Mouse (Mus musculus) liver, postnatal 0 days (tissue): Measurements from ENCODE around the gene Ppp1r8. TPM values are rescaled to one million over a fixed set of nuclear protein-coding genes. Genes with fewer than 3 reads are reported as not detected.

Experiments
- ATAC-seq: fragments of 200-750 bp; cut with Nextera tagmentation; 2 replicates; pipeline ENCODE4 v1.8.0; 2017; ENCODE audit warnings: mild to moderate bottlenecking, moderate library complexity
- DNase-seq: peaks from one replicate; pipeline ENCODE4 v3.0.0-alpha.2; 2016
- H3K27ac ChIP-seq: fragments of 300-500 bp; sonication (generic); 2 replicates; pipeline ENCODE4 v1.5.1; 2014; ENCODE audit warnings: antibody characterized with exemption, moderate library complexity, mild to moderate bottlenecking, low read depth
- H3K27me3 ChIP-seq: fragments of 300-500 bp; sonication (generic); 2 replicates; pipeline ENCODE4 v1.6.1; 2014; ENCODE audit warnings: low read length, control low read depth, mixed read lengths; ENCODE audit not compliant: insufficient read depth
- H3K36me3 ChIP-seq: fragments of 300-500 bp; sonication (generic); replicated peaks from 2 replicates; pipeline ENCODE4 v1.6.1; 2014; ENCODE audit warnings: mild to moderate bottlenecking, control low read depth, low read length, moderate library complexity, mixed read lengths; ENCODE audit not compliant: insufficient read depth
- H3K4me1 ChIP-seq: fragments of 300-500 bp; sonication (generic); 2 replicates; pipeline ENCODE4 v1.6.1; 2014; ENCODE audit warnings: antibody characterized with exemption, mild to moderate bottlenecking, control low read depth; ENCODE audit not compliant: insufficient read depth
- H3K4me2 ChIP-seq: fragments of 300-500 bp; sonication (generic); 2 replicates; pipeline ENCODE4 v1.6.1; 2014; ENCODE audit warnings: low read depth, mild to moderate bottlenecking, low read length, moderate library complexity, mixed read lengths
- H3K4me3 ChIP-seq: fragments of 300-500 bp; sonication (generic); 2 replicates; pipeline ENCODE4 v1.5.1; 2014; ENCODE audit warnings: low read depth, low read length
- H3K9ac ChIP-seq: fragments of 300-500 bp; sonication (generic); replicated peaks from 2 replicates; pipeline ENCODE4 v1.6.1; 2014; ENCODE audit warnings: mild to moderate bottlenecking, moderate library complexity
- H3K9me3 ChIP-seq: fragments of 300-500 bp; sonication (generic); 2 replicates; pipeline ENCODE4 v1.6.1; 2016; ENCODE audit warnings: mild to moderate bottlenecking, control low read depth, low read length, mixed read lengths
- CTCF ChIP-seq: sonication (generic); IDR thresholded peaks from 2 replicates; pipeline ENCODE4 v1.5.1; 2016; ENCODE audit warnings: antibody characterized with exemption, low read depth
- EP300 ChIP-seq: IDR thresholded peaks from 2 replicates; pipeline ENCODE4 v1.6.1; 2016; ENCODE audit warnings: antibody characterized with exemption, low read depth, mild to moderate bottlenecking
- WGBS: fragments of 180-500 bp; shearing (Covaris S2); extraction: QIAGEN DNeasy Blood & Tissue Kit; methylation state at CpG from one replicate; pipeline ENCODE4 v1.1.7; 2014; ENCODE audit not compliant: insufficient replicate concordance; 5-methylcytosine and 5-hydroxymethylcytosine counted together
- polyA plus RNA-seq: library from polyadenylated mRNA; unstranded; fragments of >200 nt; fragmentation: Nextera tagmentation; extraction: Ambion mirVana; gene quantifications from 2 replicates; pipeline ENCODE4 v1.2.1, GENCODE M21; 2015

Gene Ppp1r8
- polyA plus RNA-seq, 1 experiment from 2014 or later, result 11.1 TPM

GRCm38 (mm10) chr4:132842281-132842906 is 575 bp downstream of the Ppp1r8 start:
- Histone ChIP-seq H3K27me3 (no peaks in the 10 kb centered on the region), H3K9ac (peak overlapping the region; percentile 89), H3K27ac (peak overlapping the region; percentile 76), H3K4me2 (peak overlapping the region; percentile 95), H3K4me3 (peak overlapping the region; percentile 88), H3K9me3 (no peaks in the 10 kb centered on the region), H3K36me3 (peaks cover 25% of the 10 kb centered on the region), H3K4me1 (peaks cover 18% of the 10 kb centered on the region)
- under 1% methylated on average over 30 of the region's 30 CpGs for WGBS
- DNase-seq (peak; percentile 51), ATAC-seq (peak; percentile 43)
- TF ChIP-seq CTCF, result no peak

- H3K9ac ChIP-seq, result peak overlapping the region; percentile 89
- TF ChIP-seq CTCF (no peak), EP300 (no peak)
- WGBS, result 66% methylated on average over 3 of the region's 3 CpGs
These were observed 1.5 kb downstream of the Ppp1r8 start for GRCm38 (mm10) chr4:132841493-132841892.

DNA sequence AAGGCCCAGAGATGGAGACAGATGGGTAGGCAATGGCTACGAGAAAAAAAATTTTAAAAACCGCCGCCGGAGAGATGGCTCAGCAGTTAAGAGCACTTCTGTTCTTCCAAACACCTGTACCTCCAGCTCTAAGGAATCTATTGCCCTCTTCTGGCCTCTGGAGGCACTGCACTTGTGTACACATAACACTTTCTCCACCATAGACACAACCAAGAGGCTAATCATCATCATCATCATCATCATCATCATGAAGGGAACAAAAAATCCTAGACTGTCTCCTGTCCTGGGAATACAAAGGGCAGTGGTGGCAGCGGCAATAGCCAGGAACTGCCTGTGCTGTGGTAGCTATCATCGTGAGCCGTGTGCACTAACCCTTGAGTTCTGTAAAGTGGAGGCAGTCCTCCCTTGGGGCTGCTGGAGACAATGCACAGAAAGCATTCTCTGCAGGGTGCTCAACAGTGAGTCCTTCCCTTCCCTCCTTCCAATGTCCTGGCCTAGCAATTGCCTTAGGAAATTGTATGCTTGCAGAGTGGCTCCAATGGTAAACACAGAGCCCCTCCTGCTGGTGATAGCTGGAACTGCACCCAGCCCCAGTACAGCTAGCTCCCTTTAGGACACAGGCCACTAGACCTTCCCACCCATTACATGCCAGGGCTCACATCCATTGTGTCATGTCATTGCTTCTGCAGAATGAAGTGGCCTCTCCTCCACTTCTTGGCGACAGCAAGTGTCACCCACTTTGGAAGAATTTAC is 19.2 kb downstream of the Ppp1r8 start:
- WGBS, result 52% methylated on average over 8 of the region's 8 CpGs
- DNase-seq (peak; percentile 89), ATAC-seq (peak; percentile 83)
- TF ChIP-seq EP300 (no peak), CTCF (peak; percentile 96)
- Histone ChIP-seq H3K9ac (no peak overlapping the region), H3K27me3 (no peaks in the 10 kb centered on the region), H3K4me2 (no peak overlapping the region), H3K4me3 (no peak overlapping the region), H3K27ac (no peak overlapping the region), H3K9me3 (no peaks in the 10 kb centered on the region), H3K36me3 (peaks cover 22% of the 10 kb centered on the region), H3K4me1 (no peaks in the 10 kb centered on the region)

More at GRCm38 (mm10) chr4:132841493-132841892, 1.5 kb downstream of the Ppp1r8 start:
- Histone ChIP-seq H3K4me2 (peak overlapping the region; percentile 95), H3K27me3 (no peaks in the 10 kb centered on the region), H3K4me1 (peaks cover 18% of the 10 kb centered on the region), H3K27ac (no peak overlapping the region), H3K9me3 (no peaks in the 10 kb centered on the region), H3K4me3 (peak overlapping the region; percentile 88; the same call in 1 of the 2 replicates), H3K36me3 (peaks cover 31% of the 10 kb centered on the region)
- DNase-seq (no peak), ATAC-seq (no peak)

- H3K9me3 ChIP-seq, result no peaks in the 10 kb centered on the region
- no peak overlapping the region for H3K4me3 ChIP-seq
- H3K27me3 ChIP-seq, result no peaks in the 10 kb centered on the region
- no peak overlapping the region for H3K9ac ChIP-seq
- no peaks in the 10 kb centered on the region for H3K36me3 ChIP-seq
- DNase-seq (no peak), ATAC-seq (no peak)
- H3K4me2 ChIP-seq, result no peak overlapping the region
- TF ChIP-seq EP300 (no peak), CTCF (peak; percentile 45)
- peaks cover 6% of the 10 kb centered on the region for H3K4me1 ChIP-seq
- H3K27ac ChIP-seq, result no peak overlapping the region
- 60% methylated on average over 2 of the region's 2 CpGs for WGBS
These were observed 24.5 kb downstream of the Ppp1r8 start for GRCm38 (mm10) chr4:132818442-132818841.

DNA sequence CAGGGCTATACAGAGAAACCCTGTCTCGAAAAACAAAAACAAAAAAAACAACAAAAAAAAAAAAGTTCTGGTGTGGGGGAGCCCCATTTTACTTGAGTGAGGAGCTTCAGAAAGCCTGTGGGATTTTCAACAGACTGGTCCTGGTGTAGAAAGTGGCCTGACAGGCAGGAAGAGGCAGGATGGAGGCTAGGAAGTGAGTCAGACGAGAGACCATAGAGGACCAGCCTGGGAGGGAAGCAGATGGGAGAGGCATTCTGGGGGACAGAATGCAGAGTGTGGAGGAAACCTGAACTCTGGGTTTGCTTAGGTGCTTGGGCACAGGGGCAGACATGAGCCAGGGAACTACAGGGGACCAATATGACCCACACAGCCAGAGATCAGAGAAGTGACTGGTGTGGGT is 26.1 kb downstream of the Ppp1r8 start:
- WGBS, result 36% methylated on average over 2 of the region's 2 CpGs
- Histone ChIP-seq H3K4me2 (no peak overlapping the region), H3K36me3 (no peaks in the 10 kb centered on the region), H3K4me1 (peaks cover 6% of the 10 kb centered on the region), H3K4me3 (no peak overlapping the region), H3K9me3 (no peaks in the 10 kb centered on the region), H3K9ac (no peak overlapping the region), H3K27ac (peak overlapping the region; percentile 74; the same call in 1 of the 2 replicates), H3K27me3 (no peaks in the 10 kb centered on the region)
- ATAC-seq, result no peak
- no peak for DNase-seq
- TF ChIP-seq EP300 (no peak), CTCF (no peak)

DNA sequence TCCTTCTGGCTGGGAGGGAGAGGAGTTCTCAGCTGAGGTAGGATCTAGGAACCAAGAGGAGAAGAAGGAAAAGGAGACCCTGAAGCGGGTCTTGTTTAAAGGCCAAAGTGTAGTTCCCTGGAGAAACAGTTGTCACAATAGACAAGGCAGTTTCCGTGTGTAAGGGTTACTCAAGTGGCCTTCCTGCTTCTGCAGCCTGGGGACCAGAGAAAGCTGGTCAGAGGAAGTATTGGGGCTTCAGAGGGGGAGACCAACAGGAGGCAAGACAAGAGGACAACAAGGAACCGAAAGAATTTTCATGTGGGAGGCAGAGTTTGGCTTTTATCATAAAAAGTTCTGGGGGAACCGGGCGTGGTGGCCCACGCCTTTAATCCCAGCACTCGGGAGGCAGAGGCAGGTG is 26.6 kb downstream of the Ppp1r8 start:
- ATAC-seq (no peak), DNase-seq (no peak)
- peak overlapping the region; percentile 74 for H3K27ac ChIP-seq
- H3K4me3 ChIP-seq, result no peak overlapping the region
- no peaks in the 10 kb centered on the region for H3K27me3 ChIP-seq
- no peaks in the 10 kb centered on the region for H3K9me3 ChIP-seq
- H3K36me3 ChIP-seq, result no peaks in the 10 kb centered on the region
- no peak overlapping the region for H3K9ac ChIP-seq
- TF ChIP-seq CTCF (no peak), EP300 (no peak)
- WGBS, result 42% methylated on average over 7 of the region's 7 CpGs
- H3K4me2 ChIP-seq, result no peak overlapping the region
- peaks cover 6% of the 10 kb centered on the region for H3K4me1 ChIP-seq
